Mouse (Mus musculus) hindbrain, embryonic 11.5 days (tissue): ENCODE data around the gene Gm20661. TPM values are rescaled to one million over a fixed set of nuclear protein-coding genes. Genes with fewer than 3 reads are reported as not detected.
"Not testable (repeated sequence)": the region's sequence is repeated elsewhere in the genome, so short reads cannot be mapped to it uniquely, and the experiment has no call there.

ENCODE experiments used
- ATAC-seq: fragments of 200-750 bp; cut with Nextera tagmentation; 2 replicates; pipeline ENCODE4 v1.8.0; 2017; ENCODE audit warnings: mild to moderate bottlenecking, moderate TSS enrichment, moderate library complexity; ENCODE audit not compliant: low FRiP score
- DNase-seq: peaks from one replicate; pipeline ENCODE4 v3.0.0-alpha.2; 2015; ENCODE audit warnings: low spot score
- H3K27ac ChIP-seq: fragments of 300-500 bp; sonication (generic); 2 replicates; pipeline ENCODE4 v1.5.1; 2014; ENCODE audit warnings: mild to moderate bottlenecking, low read depth, low read length
- H3K27me3 ChIP-seq: fragments of 300-500 bp; sonication (generic); 2 replicates; pipeline ENCODE4 v1.6.1; 2014; ENCODE audit warnings: mild to moderate bottlenecking, low read length, moderate library complexity, mixed read lengths; ENCODE audit not compliant: control insufficient read depth, insufficient read depth
- H3K36me3 ChIP-seq: fragments of 300-500 bp; sonication (generic); 2 replicates; pipeline ENCODE4 v1.6.1; 2014; ENCODE audit warnings: mild to moderate bottlenecking, low read length, moderate library complexity, mixed read lengths; ENCODE audit not compliant: control insufficient read depth, insufficient read depth
- H3K4me1 ChIP-seq: fragments of 300-500 bp; sonication (generic); replicated peaks from 2 replicates; pipeline ENCODE4 v1.6.1; 2014; ENCODE audit warnings: low read length, mixed read lengths; ENCODE audit not compliant: control insufficient read depth, insufficient read depth
- H3K4me2 ChIP-seq: fragments of 300-500 bp; sonication (generic); replicated peaks from 2 replicates; pipeline ENCODE4 v1.6.1; 2014; ENCODE audit warnings: mild to moderate bottlenecking, low read depth, low read length
- H3K4me3 ChIP-seq: fragments of 300-500 bp; sonication (generic); 2 replicates; pipeline ENCODE4 v1.5.1; 2014; ENCODE audit warnings: low read depth, low read length
- H3K9ac ChIP-seq: fragments of 300-500 bp; sonication (generic); 2 replicates; pipeline ENCODE4 v1.6.1; 2014; ENCODE audit warnings: low read depth, low read length
- H3K9me3 ChIP-seq: fragments of 300-500 bp; sonication (generic); 2 replicates; pipeline ENCODE4 v1.6.1; 2016; ENCODE audit warnings: low read length; ENCODE audit not compliant: control insufficient read depth
- WGBS: fragments of 180-500 bp; shearing (Covaris S2); extraction: QIAGEN DNeasy Blood & Tissue Kit; methylation state at CpG from one replicate; pipeline ENCODE4 v1.1.7; 2014; 5-methylcytosine and 5-hydroxymethylcytosine counted together
- polyA plus RNA-seq: library from polyadenylated mRNA; unstranded; fragments of >200 nt; fragmentation: Nextera tagmentation; extraction: Ambion mirVana; gene quantifications from 2 replicates; pipeline ENCODE4 v1.2.1, GENCODE M21; 2014

Gm20661 gene
- polyA plus RNA-seq, 1 experiment from 2014 or later = 1.8 TPM

GRCm38 (mm10) chr9:108001922-108002770, 19.3 kb downstream of the Gm20661 start, which contains the start of gene Ip6k1:
Ip6k1 (plus strand) TSS chr9:108002501.
- ATAC-seq = peak; percentile 99
- Histone ChIP-seq H3K27ac (peak within 1 kb of the TSS; percentile 87), H3K4me3 (peak within 1 kb of the TSS; percentile 88), H3K9ac (peak within 1 kb of the TSS; percentile 97), H3K36me3 (no peaks in the 10 kb centered on the region), H3K4me2 (peak within 1 kb of the TSS; percentile 86), H3K4me1 (peaks cover 5% of the 10 kb centered on the region), H3K9me3 (no peaks in the 10 kb centered on the region), H3K27me3 (no peaks in the 10 kb centered on the region)
- under 1% methylated on average over 51 of the region's 51 CpGs for WGBS
- DNase-seq = peak; percentile 100

GRCm38 (mm10) chr9:108002778-108003530, 20.1 kb downstream of the Gm20661 start:
- H3K9ac ChIP-seq = peak overlapping the region; percentile 97
- no peaks in the 10 kb centered on the region for H3K9me3 ChIP-seq
- 1% methylated on average over 49 of the region's 50 CpGs for WGBS
- H3K4me3 ChIP-seq = peak overlapping the region; percentile 88
- DNase-seq (no peak), ATAC-seq (peak; percentile 75)
- H3K36me3 ChIP-seq = no peaks in the 10 kb centered on the region
- peak overlapping the region; percentile 81 for H3K4me2 ChIP-seq
- H3K27me3 ChIP-seq = no peaks in the 10 kb centered on the region
- H3K27ac ChIP-seq = peak overlapping the region; percentile 87
- peaks cover 5% of the 10 kb centered on the region for H3K4me1 ChIP-seq

- H3K27me3 ChIP-seq = no peaks in the 10 kb centered on the region
- H3K27ac ChIP-seq = no peak overlapping the region
- no peaks in the 10 kb centered on the region for H3K36me3 ChIP-seq
- 20% methylated on average over 8 of the region's 8 CpGs for WGBS
- DNase-seq = peak; percentile 44
- peaks cover 5% of the 10 kb centered on the region for H3K4me1 ChIP-seq
- H3K9ac ChIP-seq = peak overlapping the region; percentile 97
- ATAC-seq = no peak
- H3K4me3 ChIP-seq = peak overlapping the region; percentile 88
- peak overlapping the region; percentile 81 for H3K4me2 ChIP-seq
- H3K9me3 ChIP-seq = no peaks in the 10 kb centered on the region
Observed at GRCm38 (mm10) chr9:108003531-108003890, 20.7 kb downstream of the Gm20661 start.

- Histone ChIP-seq H3K4me1 (peaks cover 5% of the 10 kb centered on the region), H3K27ac (no peak overlapping the region)
- WGBS = 91% methylated on average over 5 of the region's 5 CpGs
Observed at GRCm38 (mm10) chr9:108008041-108008440, 25.2 kb downstream of the Gm20661 start.

GRCm38 (mm10) chr9:108010385-108010784, 27.5 kb downstream of the Gm20661 start:
- no peaks in the 10 kb centered on the region for H3K27me3 ChIP-seq
- no peak for ATAC-seq
- no peak for DNase-seq
- H3K9ac ChIP-seq = no peak overlapping the region
- no peaks in the 10 kb centered on the region for H3K9me3 ChIP-seq
- H3K4me2 ChIP-seq = no peak overlapping the region
- no peak overlapping the region for H3K4me3 ChIP-seq
- H3K36me3 ChIP-seq = no peaks in the 10 kb centered on the region
- no peaks in the 10 kb centered on the region for H3K4me1 ChIP-seq
- no peak overlapping the region for H3K27ac ChIP-seq

More at GRCm38 (mm10) chr9:108008041-108008440, 25.2 kb downstream of the Gm20661 start:
- no peaks in the 10 kb centered on the region for H3K9me3 ChIP-seq
- no peak overlapping the region for H3K4me2 ChIP-seq
- no peak for ATAC-seq
- H3K36me3 ChIP-seq = no peaks in the 10 kb centered on the region
- no peak overlapping the region for H3K9ac ChIP-seq
- H3K4me3 ChIP-seq = no peak overlapping the region
- no peak for DNase-seq
- H3K27me3 ChIP-seq = no peaks in the 10 kb centered on the region

- not testable (repeated sequence) for H3K27me3 ChIP-seq, H3K9ac ChIP-seq, H3K4me3 ChIP-seq, H3K9me3 ChIP-seq, ATAC-seq, H3K36me3 ChIP-seq, DNase-seq, H3K4me1 ChIP-seq, H3K4me2 ChIP-seq, H3K27ac ChIP-seq
- 100% methylated on average over 2 of the region's 2 CpGs for WGBS
Observed at GRCm38 (mm10) chr9:108013577-108013976, 30.7 kb downstream of the Gm20661 start.

GRCm38 (mm10) chr9:108017127-108017526, 34.3 kb downstream of the Gm20661 start:
- H3K4me2 ChIP-seq = no peak overlapping the region
- no peaks in the 10 kb centered on the region for H3K36me3 ChIP-seq
- no peak overlapping the region for H3K4me3 ChIP-seq
- H3K9ac ChIP-seq = no peak overlapping the region
- ATAC-seq = no peak
- WGBS = 89% methylated on average over 3 of the region's 3 CpGs
- H3K27me3 ChIP-seq = no peaks in the 10 kb centered on the region
- no peak overlapping the region for H3K27ac ChIP-seq
- H3K9me3 ChIP-seq = no peaks in the 10 kb centered on the region
- no peaks in the 10 kb centered on the region for H3K4me1 ChIP-seq
- DNase-seq = no peak

- no peaks in the 10 kb centered on the region for H3K27me3 ChIP-seq
- no peak overlapping the region for H3K4me3 ChIP-seq
- no peaks in the 10 kb centered on the region for H3K4me1 ChIP-seq
- DNase-seq = no peak
- WGBS = 92% methylated on average over 1 of the region's 1 CpGs
- H3K4me2 ChIP-seq = no peak overlapping the region
- ATAC-seq = no peak
- H3K9ac ChIP-seq = no peak overlapping the region
- no peak overlapping the region for H3K27ac ChIP-seq
- no peaks in the 10 kb centered on the region for H3K9me3 ChIP-seq
- H3K36me3 ChIP-seq = peaks cover 6% of the 10 kb centered on the region
Observed at GRCm38 (mm10) chr9:108020741-108021140, 37.9 kb downstream of the Gm20661 start.
